Comparison of ENCODE assay signal across 16 mouse cellular contexts in genomic region chr1:184912336-184912735, GRCm38 (mm10). TPM values are rescaled to one million over a fixed set of nuclear protein-coding genes. Genes with fewer than 3 reads are reported as not detected.
"Had no signal": no experiment of that assay in that cellular context is flagged by ENCODE, and none has a peak within 500 bp of the region (broad histone marks: within the 10 kb centered on the region; RNA-seq: fewer than 3 reads in every experiment).

No protein-coding gene starts in this region.

- ATAC-seq: liver, embryonic 12.5 days had no signal

- DNase-seq: lung, adult 2 months; midbrain, embryonic 14.5 days; retina, postnatal 1 day; thymus, adult 18-20 months; thymus, postnatal 14 days; thymus, postnatal 4 days had no signal

- H3K4me3 ChIP-seq: kidney, embryonic 15.5 days; limb, embryonic 12.5 days; limb, embryonic 15.5 days; liver, embryonic 12.5 days; liver, embryonic 15.5 days; neural tube, embryonic 13.5 days had no signal

- H3K4me1 ChIP-seq: kidney, embryonic 15.5 days; limb, embryonic 12.5 days; limb, embryonic 15.5 days; liver, embryonic 12.5 days; liver, embryonic 15.5 days had no signal

- H3K27ac ChIP-seq: kidney, embryonic 15.5 days; limb, embryonic 12.5 days; limb, embryonic 15.5 days; liver, embryonic 12.5 days; liver, embryonic 15.5 days; neural tube, embryonic 13.5 days had no signal

- H3K9ac ChIP-seq: kidney, embryonic 15.5 days; limb, embryonic 12.5 days; limb, embryonic 15.5 days; liver, embryonic 12.5 days; liver, embryonic 15.5 days; neural tube, embryonic 13.5 days had no signal

- H3K36me3 ChIP-seq: liver, embryonic 12.5 days; liver, embryonic 15.5 days had no signal

- H3K4me2 ChIP-seq: kidney, embryonic 15.5 days; limb, embryonic 12.5 days; limb, embryonic 15.5 days; liver, embryonic 12.5 days; liver, embryonic 15.5 days; midbrain, embryonic 11.5 days; neural tube, embryonic 13.5 days had no signal

- H3K27me3 ChIP-seq: kidney, embryonic 15.5 days; limb, embryonic 12.5 days; limb, embryonic 15.5 days; liver, embryonic 12.5 days; liver, embryonic 15.5 days; neural tube, embryonic 13.5 days had no signal

- H3K9me3 ChIP-seq: kidney, embryonic 15.5 days; limb, embryonic 12.5 days; limb, embryonic 15.5 days; liver, embryonic 12.5 days; liver, embryonic 15.5 days; neural tube, embryonic 13.5 days had no signal

RNA-seq across cellular contexts. Expression of gene C130074G19Rik, which starts 29.3 kb away (rescaled TPM):
- total RNA-seq: megakaryocyte progenitor cell, adult 5-6 weeks; megakaryocyte-erythroid progenitor cell, adult 5-6 weeks; neutrophil, adult 5-6 weeks had no signal
